Mouse (Mus musculus) 416B (cell line): ENCODE results near the gene Fam3c.
"Not testable (repeated sequence)": the region's sequence is repeated elsewhere in the genome, so short reads cannot be mapped to it uniquely, and the experiment has no call there.

ENCODE experiments used
- DNase-seq: peaks from one replicate; pipeline ENCODE4 v3.0.0; 2011; ENCODE audit warnings: low read depth

Fam3c gene

DNA sequence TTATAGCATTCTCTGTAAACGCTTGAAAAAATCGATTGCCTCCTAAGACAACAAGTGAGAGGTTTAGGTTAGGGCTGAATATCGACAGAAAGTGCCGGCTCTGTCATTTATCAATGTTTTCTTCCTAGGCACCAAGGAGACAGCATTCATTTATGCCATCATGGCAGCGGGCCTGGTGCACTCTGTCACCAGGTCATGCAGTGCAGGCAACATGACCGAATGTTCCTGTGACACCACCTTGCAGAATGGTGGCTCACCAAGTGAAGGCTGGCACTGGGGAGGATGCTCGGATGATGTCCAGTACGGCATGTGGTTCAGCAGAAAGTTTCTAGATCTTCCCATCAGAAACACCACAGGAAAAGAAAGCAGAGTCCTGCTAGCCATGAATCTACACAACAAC is 65.3 kb downstream of the Fam3c start:
- DNase-seq = no peak

DNA sequence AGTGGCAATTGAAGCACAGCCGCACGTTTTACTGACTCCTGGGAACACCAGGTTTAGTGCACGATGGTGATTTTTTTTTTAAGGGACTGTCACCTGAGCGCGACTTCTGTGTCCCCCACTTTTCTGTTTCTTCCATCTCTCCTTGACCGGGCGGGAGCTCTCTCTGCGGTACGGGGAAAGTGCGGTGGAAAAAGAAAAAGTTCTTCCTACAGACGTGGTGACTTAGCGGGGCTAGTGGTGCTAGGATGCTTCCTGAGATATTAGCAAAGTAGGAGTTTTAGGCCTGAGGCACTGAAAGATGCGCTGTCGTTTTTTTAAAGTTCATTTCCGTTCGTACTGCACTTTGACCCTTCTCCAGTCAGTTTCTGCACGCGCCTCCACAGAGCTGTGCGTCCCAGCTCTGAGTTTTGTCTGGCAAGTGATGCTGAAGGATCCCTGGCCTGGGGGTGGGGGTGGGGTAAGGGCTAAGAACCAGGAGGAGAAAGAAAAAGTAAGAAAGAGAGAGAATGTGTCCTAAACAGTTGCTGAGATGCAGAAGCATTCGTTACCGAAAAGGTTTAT is 66.5 kb downstream of the Fam3c start:
- no peak for DNase-seq

DNA sequence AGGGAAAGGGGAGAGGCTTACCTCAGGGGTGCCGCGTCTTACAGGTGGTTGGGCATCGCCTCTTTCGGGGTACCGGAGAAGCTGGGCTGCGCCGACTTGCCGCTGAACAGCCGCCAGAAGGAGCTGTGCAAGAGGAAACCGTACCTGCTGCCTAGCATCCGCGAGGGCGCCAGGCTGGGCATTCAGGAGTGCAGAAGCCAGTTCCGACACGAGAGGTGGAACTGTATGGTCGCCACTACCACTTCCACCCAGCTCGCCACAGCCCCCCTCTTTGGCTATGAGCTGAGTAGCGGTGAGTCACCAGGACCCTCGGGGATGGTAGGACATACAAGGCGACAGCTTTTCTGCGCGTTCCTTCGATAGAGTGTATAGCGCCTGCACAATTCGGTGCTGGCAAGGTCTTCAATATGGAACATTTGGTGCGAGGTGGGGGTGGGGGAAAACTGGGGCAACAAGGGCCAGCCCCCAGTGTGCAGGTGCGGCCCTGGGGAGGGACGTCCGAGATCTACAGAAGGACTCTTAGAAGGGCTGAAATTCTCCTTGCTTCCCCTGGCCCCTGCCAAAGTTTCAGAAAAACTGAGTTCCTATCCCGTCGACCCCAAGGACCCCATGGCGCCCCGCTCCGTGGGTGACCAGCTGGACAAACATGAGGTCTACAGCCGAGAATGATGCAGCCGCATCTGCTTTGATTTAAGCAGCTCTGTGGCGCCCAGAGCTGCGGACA is 67.1 kb downstream of the Fam3c start:
- DNase-seq = no peak

DNA sequence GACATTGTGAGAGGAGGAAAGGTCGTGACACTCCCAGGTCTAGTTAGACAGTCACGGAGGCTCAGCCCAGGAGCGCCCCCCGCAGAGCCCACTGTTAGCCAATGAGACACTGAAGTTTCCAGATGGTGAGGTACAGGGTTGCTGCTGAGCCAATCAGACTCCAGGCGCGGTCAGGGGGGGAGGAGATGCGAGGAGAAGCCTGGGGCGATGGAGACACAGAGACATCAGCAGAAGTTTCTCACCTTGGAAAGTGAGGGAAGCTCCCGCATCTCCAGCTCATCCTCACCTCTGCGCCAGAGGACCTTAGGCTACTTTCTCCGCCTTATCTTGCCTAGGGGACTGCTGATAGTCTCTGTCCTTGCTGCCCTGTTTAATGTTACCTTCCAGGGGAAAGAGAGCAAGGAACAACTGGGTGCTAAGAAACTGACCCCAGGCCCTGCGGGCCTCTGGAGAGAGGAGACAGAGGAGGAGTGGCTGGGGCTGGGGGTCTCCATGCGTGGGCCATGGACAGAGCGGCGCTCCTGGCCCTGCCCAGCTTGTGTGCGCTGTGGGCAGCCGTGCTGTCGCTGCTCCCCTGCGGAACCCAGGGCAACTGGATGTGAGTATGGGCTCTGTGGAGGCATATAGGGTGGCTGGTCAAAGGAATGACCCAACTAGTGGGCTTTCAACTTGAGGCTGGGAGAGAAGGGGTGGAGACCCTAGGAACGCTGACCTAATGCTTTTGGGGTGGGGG is 67.9 kb downstream of the Fam3c start, which contains the start of gene Wnt16:
Gene Wnt16 (plus strand): TSS at position 224 of the 733 bp plus-strand sequence.
- DNase-seq = no peak

DNA sequence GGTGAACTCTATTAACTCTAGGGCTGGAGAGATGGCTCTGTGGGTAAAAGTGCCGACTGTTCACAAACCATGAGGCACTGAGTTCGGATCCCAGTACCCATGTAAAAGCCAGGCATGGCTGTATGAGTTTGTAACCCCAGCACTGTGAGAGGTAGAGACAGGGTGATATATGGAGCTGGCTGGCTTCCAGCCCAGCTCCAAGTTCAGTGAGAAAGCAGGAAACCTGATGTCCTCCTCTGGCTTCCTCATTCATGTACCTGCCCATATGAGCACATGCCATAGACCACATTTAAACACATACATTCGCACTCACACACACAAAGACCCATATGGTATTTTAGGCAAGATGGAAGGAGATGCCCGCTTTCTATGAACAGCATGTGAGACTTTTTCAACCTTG is 73.6 kb downstream of the Fam3c start:
- peak; percentile 8 for DNase-seq

DNA sequence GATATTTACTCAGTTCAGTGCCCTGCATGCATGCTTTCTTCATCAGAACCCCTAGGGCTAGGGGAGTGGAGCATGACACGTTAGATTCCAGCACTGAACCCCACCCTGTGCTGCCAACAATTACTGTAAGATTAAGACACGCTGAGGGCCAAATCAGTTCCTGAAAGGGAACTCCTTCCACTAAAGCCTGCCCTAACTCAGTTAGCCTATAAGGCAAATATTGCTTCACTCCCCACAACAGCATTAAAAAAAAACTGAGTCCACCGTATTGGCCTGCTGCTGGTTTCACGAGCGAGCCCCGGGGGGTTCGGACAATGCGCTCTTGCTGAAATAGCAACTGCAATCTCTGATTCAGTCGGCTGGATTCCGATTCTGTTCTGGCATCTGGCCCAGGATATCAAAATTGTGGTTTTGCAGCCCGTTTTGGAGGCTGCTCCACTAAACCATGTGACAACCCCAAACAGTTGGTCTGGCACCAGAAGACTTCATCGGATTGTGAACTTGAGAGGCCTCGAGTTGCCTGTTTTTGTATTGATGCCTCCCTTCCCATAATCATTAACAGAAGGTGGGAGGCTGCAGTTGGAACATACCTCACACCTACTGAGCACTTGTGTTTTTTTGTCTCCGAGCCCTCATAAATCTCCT is 75.7 kb downstream of the Fam3c start:
- peak; percentile 68 for DNase-seq

DNA sequence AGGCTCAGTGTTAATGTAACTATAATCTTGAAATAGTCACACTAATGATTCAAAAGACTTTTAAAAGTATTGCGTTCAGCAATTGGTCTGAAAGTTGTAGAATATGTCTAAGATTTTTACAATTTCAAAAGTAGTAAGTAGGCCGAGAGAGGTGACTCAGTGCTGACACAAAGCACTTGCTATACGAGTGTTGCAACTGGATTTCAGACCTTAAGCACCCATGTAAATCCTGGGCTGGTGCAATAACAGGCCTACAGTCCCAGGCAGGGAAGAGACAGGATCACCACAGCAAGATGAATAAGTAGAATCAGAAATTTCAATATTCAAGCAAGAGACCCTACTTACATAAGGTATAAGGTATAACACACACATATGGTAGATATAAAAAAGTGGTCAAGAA is 78.1 kb downstream of the Fam3c start:
- peak; percentile 45 for DNase-seq

DNA sequence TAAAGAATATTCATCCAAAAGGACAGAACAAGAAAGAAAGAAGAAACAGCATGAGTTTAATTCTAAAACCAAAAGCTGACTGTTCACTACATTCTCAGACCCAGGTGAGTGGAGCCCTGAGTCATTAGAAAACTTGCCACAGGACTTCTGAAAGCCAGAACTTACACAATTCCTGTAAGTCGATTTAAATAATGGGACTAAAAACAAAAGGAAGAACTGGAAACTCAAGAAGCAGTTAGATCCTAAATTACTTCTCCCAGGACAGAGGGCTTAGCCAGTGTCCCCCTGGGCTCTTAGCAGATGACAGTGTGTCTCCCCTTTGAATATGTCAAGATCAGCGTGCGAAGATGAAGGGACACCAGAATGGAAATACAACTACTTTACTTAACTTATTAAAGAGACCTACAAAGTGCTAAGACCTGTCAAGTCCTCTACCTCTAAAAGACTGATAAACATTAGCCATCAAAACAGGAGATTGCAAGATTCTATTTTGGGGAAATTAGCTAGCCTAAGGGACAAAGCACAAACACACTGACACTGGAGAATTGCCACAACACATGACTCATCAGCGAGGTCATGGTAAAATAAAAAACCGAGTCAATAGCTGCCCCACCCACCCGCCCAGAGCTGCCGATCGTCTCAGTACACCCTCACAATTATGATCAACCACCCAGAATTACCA is 86.1 kb downstream of the Fam3c start:
- DNase-seq = peak; percentile 76

DNA sequence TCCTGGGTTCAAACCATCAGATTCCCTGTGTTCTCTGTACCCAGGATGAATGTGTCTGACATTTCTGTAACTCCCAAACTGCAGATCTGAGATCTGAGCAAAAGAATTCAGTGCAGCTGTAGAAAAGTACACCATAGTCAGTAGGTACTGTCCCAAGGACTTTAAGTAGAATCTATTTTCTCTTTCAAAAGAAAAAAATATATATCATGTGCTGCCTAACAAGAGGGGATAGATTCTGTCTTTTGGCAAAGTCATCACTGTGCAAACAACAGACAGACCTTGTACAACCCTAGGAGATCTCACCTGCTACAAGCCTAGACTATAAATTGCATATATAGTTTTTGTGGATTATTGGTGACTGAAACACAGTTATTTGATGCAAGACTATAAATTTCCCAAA is 87.4 kb downstream of the Fam3c start:
- no peak for DNase-seq

DNA sequence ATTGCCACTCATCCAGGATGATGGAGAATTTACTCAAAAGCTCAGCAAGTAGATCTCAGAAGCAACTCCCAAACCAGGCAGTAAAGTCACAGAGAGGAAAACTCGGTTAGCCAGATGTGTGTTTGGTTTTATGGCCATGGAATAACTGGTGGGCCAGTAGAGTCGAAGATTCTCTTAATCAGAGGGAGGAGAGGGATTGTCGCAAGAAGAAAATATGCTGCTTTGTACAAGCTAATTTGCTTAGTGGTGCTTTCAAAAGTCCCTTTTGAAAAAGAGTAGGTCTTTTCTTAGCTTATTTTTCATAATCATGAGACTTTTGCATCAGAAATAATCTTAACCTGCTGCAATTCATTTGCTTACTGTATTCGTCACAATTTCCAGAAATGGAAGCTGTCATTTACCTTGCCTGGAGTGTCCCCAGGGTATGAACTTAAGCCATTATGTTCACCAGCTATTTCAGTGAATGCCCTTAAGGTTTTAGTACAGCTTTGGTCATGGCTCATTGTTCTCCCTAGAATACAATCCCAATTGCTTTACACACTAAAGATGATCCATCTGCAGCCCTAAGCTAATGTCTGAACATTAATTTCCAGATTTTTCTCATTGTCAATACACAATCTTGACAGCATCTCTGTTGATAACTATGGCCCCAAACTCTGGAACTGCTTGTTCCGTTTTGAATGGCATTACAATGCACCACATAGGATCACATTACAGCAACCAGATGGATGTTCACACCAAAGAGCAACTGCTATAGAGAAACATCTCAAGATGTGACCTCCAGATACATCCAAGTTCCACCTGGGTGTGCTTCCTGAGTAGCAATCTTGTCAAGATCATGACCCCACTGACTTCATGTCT is 88.0 kb downstream of the Fam3c start:
- DNase-seq = no peak

DNA sequence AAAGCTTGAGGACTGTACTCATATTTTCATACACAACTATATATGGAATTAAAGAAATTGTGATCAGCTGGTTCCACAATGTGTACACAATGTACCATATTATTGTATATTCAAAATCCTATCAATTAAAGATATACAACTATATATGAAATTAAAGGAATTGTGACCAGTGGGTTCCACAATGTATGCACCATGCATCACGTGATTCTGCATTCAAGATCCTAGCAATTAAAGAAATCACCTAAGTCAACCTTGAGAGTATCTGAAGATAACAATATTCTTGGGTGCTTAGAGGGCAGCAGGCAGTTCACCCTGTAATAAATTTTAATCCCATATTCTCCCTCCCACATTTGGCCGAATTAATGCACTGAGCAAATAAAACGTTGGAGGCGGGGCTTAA is 90.0 kb downstream of the Fam3c start:
- no peak for DNase-seq

DNA sequence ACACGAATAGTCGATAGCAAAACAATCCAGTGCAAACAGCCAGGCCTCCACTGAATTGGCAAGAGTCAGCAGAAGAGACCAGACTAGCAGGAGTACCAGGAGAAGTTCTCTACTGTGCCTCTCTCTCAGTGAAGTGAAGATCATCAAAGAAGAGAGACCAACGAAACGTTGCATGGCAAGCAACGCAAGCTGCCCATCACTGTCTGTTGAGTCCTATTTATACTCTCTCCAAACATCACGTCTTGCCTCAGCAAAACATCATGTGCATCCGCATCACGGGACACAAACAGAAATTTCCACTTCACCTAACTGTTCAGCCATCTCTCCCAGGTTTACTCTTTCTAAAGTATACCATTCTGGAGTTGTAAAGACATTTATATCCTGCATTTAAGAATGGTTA is 91.9 kb downstream of the Fam3c start:
- not testable (repeated sequence) for DNase-seq

DNA sequence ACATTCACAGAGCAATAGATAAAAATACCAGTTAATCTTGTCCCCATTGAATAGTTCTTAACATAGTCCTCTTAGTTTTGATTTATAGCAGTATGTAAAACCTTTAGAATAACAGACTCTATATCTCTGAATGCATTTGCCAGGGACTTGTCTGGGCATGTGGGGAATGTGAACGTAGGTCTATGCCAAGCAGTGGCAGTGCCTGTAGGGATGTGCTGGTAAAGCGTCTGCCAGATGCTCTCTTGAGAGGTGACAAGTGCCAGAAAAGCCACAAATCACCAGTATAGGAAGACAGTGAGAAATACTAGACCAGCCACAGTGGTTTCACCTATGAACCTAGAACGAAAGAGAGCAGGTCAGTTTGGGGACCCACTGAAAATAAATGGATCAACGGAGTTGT is 93.5 kb downstream of the Fam3c start:
- DNase-seq = no peak

DNA sequence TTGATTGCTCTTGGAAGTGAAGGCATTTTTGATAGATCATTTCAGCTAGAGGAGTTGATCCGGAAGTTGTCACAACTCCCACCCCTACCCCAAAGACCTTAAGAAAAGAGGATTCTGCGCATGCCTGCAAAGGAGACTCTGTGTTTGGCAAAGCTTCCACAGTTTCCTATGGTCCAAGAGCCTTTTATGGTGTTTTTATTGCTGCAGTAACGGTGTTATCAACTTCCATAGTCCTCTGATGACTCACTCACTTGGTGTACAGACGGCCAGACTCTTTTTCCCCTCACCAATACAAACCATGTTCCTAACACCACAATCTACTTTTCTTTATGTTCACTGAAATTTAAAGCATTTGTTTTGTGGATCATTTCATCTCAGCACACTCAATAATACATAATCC is 97.3 kb downstream of the Fam3c start:
- peak; percentile 21 for DNase-seq
